Mouse (Mus musculus) embryonic facial prominence, embryonic 13.5 days (tissue): ENCODE data around the gene Rac1. TPM values are rescaled to one million over a fixed set of nuclear protein-coding genes. Genes with fewer than 3 reads are reported as not detected.

Experiments used
- ATAC-seq: fragments of 200-750 bp; cut with Nextera tagmentation; 2 replicates; pipeline ENCODE4 v1.8.0; 2017; ENCODE audit warnings: low read depth; ENCODE audit not compliant: insufficient number of reproducible peaks, insufficient read depth, low FRiP score, low TSS enrichment
- H3K27ac ChIP-seq: fragments of 300-500 bp; sonication (generic); 2 replicates; pipeline ENCODE4 v1.5.1; 2015; ENCODE audit warnings: moderate library complexity, mild to moderate bottlenecking, inconsistent platforms
- H3K27me3 ChIP-seq: fragments of 300-500 bp; sonication (generic); 2 replicates; pipeline ENCODE4 v1.6.1; 2015; ENCODE audit warnings: mild to moderate bottlenecking, inconsistent platforms
- H3K36me3 ChIP-seq: fragments of 300-500 bp; sonication (generic); 2 replicates; pipeline ENCODE4 v1.6.1; 2015; ENCODE audit warnings: mild to moderate bottlenecking, inconsistent platforms
- H3K4me1 ChIP-seq: fragments of 300-500 bp; sonication (generic); 2 replicates; pipeline ENCODE4 v1.6.1; 2015; ENCODE audit warnings: inconsistent platforms
- H3K4me2 ChIP-seq: fragments of 300-500 bp; sonication (generic); 2 replicates; pipeline ENCODE4 v1.6.1; 2015; ENCODE audit warnings: moderate library complexity, mild to moderate bottlenecking, inconsistent platforms
- H3K4me3 ChIP-seq: fragments of 300-500 bp; sonication (generic); 2 replicates; pipeline ENCODE4 v1.5.1; 2015; ENCODE audit warnings: mild to moderate bottlenecking, inconsistent platforms
- H3K9ac ChIP-seq: fragments of 300-500 bp; sonication (generic); 2 replicates; pipeline ENCODE4 v1.6.1; 2015; ENCODE audit warnings: mild to moderate bottlenecking, inconsistent platforms
- H3K9me3 ChIP-seq: fragments of 300-500 bp; sonication (generic); 2 replicates; pipeline ENCODE4 v1.6.1; 2016; ENCODE audit warnings: inconsistent platforms
- WGBS: fragments of 180-500 bp; shearing (Covaris S2); methylation state at CpG from one replicate; pipeline ENCODE4 v1.1.7; 2015; ENCODE audit warnings: mixed read lengths; 5-methylcytosine and 5-hydroxymethylcytosine counted together
- polyA plus RNA-seq: library from polyadenylated mRNA; unstranded; fragments of >200 nt; fragmentation: Nextera tagmentation; extraction: Ambion mirVana; gene quantifications from 2 replicates; pipeline ENCODE4 v1.2.1, GENCODE M21; 2015

The Rac1 gene
- polyA plus RNA-seq, 1 experiment from 2014 or later = 458 TPM

- H3K9ac ChIP-seq = no peak overlapping the region
- ATAC-seq = no peak
- no peak overlapping the region for H3K4me2 ChIP-seq
- peaks cover 50% of the 10 kb centered on the region for H3K36me3 ChIP-seq
- no peaks in the 10 kb centered on the region for H3K4me1 ChIP-seq
- H3K4me3 ChIP-seq = no peak overlapping the region
- WGBS = 87% methylated on average over 4 of the region's 4 CpGs
- H3K27me3 ChIP-seq = no peaks in the 10 kb centered on the region
- no peaks in the 10 kb centered on the region for H3K9me3 ChIP-seq
- no peak overlapping the region for H3K27ac ChIP-seq
Measured at GRCm38 (mm10) chr5:143491736-143492135, 36.1 kb downstream of the Rac1 start.

GRCm38 (mm10) chr5:143489749-143490342 is 38.0 kb downstream of the Rac1 start:
- H3K4me2 ChIP-seq = no peak overlapping the region
- no peaks in the 10 kb centered on the region for H3K27me3 ChIP-seq
- no peak for ATAC-seq
- no peaks in the 10 kb centered on the region for H3K9me3 ChIP-seq
- H3K9ac ChIP-seq = no peak overlapping the region
- H3K27ac ChIP-seq = no peak overlapping the region
- H3K36me3 ChIP-seq = peaks cover 52% of the 10 kb centered on the region
- no peak overlapping the region for H3K4me3 ChIP-seq
- 77% methylated on average over 14 of the region's 14 CpGs for WGBS
- no peaks in the 10 kb centered on the region for H3K4me1 ChIP-seq

- H3K9ac ChIP-seq = no peak overlapping the region
- H3K27me3 ChIP-seq = no peaks in the 10 kb centered on the region
- H3K4me2 ChIP-seq = no peak overlapping the region
- no peaks in the 10 kb centered on the region for H3K4me1 ChIP-seq
- H3K9me3 ChIP-seq = no peaks in the 10 kb centered on the region
- no peak overlapping the region for H3K4me3 ChIP-seq
- no peak overlapping the region for H3K27ac ChIP-seq
- 92% methylated on average over 5 of the region's 5 CpGs for WGBS
- peaks cover 49% of the 10 kb centered on the region for H3K36me3 ChIP-seq
- ATAC-seq = no peak
Measured at GRCm38 (mm10) chr5:143487998-143488397, 39.8 kb downstream of the Rac1 start.

- Histone ChIP-seq H3K9me3 (no peaks in the 10 kb centered on the region), H3K4me3 (no peak overlapping the region), H3K27me3 (no peaks in the 10 kb centered on the region), H3K4me2 (no peak overlapping the region), H3K4me1 (no peaks in the 10 kb centered on the region), H3K36me3 (peaks cover 46% of the 10 kb centered on the region), H3K27ac (no peak overlapping the region), H3K9ac (no peak overlapping the region)
- no peak for ATAC-seq
- WGBS = 90% methylated on average over 10 of the region's 10 CpGs
Measured at GRCm38 (mm10) chr5:143487193-143487592, 40.6 kb downstream of the Rac1 start.

GRCm38 (mm10) chr5:143484955-143485354 is 42.9 kb downstream of the Rac1 start:
- no peaks in the 10 kb centered on the region for H3K4me1 ChIP-seq
- no peak overlapping the region for H3K4me2 ChIP-seq
- no peaks in the 10 kb centered on the region for H3K9me3 ChIP-seq
- 77% methylated on average over 5 of the region's 5 CpGs for WGBS
- no peaks in the 10 kb centered on the region for H3K27me3 ChIP-seq
- ATAC-seq = no peak
- H3K4me3 ChIP-seq = no peak overlapping the region
- H3K27ac ChIP-seq = no peak overlapping the region
- H3K36me3 ChIP-seq = peaks cover 47% of the 10 kb centered on the region
- no peak overlapping the region for H3K9ac ChIP-seq

- Histone ChIP-seq H3K4me2 (no peak overlapping the region), H3K9me3 (no peaks in the 10 kb centered on the region), H3K4me1 (no peaks in the 10 kb centered on the region), H3K27ac (no peak overlapping the region), H3K4me3 (no peak overlapping the region), H3K9ac (no peak overlapping the region), H3K27me3 (no peaks in the 10 kb centered on the region), H3K36me3 (peaks cover 74% of the 10 kb centered on the region)
- ATAC-seq = no peak
- 92% methylated on average over 3 of the region's 3 CpGs for WGBS
Measured at GRCm38 (mm10) chr5:143477901-143478300, 49.9 kb downstream of the Rac1 start.

GRCm38 (mm10) chr5:143476013-143476412 is 51.8 kb downstream of the Rac1 start:
- Histone ChIP-seq H3K4me3 (no peak overlapping the region), H3K4me2 (no peak overlapping the region), H3K36me3 (peaks cover 68% of the 10 kb centered on the region), H3K9ac (no peak overlapping the region), H3K9me3 (no peaks in the 10 kb centered on the region), H3K27ac (no peak overlapping the region), H3K4me1 (no peaks in the 10 kb centered on the region), H3K27me3 (no peaks in the 10 kb centered on the region)
- ATAC-seq = no peak
- 96% methylated on average over 6 of the region's 6 CpGs for WGBS

- Histone ChIP-seq H3K27me3 (no peaks in the 10 kb centered on the region), H3K9me3 (no peaks in the 10 kb centered on the region), H3K4me3 (no peak overlapping the region), H3K9ac (no peak overlapping the region), H3K4me1 (no peaks in the 10 kb centered on the region), H3K36me3 (peaks cover 69% of the 10 kb centered on the region), H3K4me2 (no peak overlapping the region), H3K27ac (no peak overlapping the region)
- ATAC-seq = no peak
- 92% methylated on average over 20 of the region's 20 CpGs for WGBS
Measured at GRCm38 (mm10) chr5:143475153-143475844, 52.5 kb downstream of the Rac1 start.

- Histone ChIP-seq H3K4me2 (no peak overlapping the region), H3K4me3 (no peak overlapping the region), H3K27ac (no peak overlapping the region), H3K27me3 (no peaks in the 10 kb centered on the region), H3K9me3 (no peaks in the 10 kb centered on the region), H3K36me3 (peaks cover 67% of the 10 kb centered on the region), H3K4me1 (no peaks in the 10 kb centered on the region), H3K9ac (no peak overlapping the region)
- 85% methylated on average over 9 of the region's 9 CpGs for WGBS
- ATAC-seq = no peak
Measured at GRCm38 (mm10) chr5:143471953-143472618, 55.8 kb downstream of the Rac1 start.

- no peak overlapping the region for H3K27ac ChIP-seq
- H3K4me2 ChIP-seq = no peak overlapping the region
- ATAC-seq = no peak
- WGBS = 83% methylated on average over 3 of the region's 3 CpGs
- H3K27me3 ChIP-seq = no peaks in the 10 kb centered on the region
- no peak overlapping the region for H3K4me3 ChIP-seq
- no peaks in the 10 kb centered on the region for H3K4me1 ChIP-seq
- no peak overlapping the region for H3K9ac ChIP-seq
- peaks cover 63% of the 10 kb centered on the region for H3K36me3 ChIP-seq
- no peaks in the 10 kb centered on the region for H3K9me3 ChIP-seq
Measured at GRCm38 (mm10) chr5:143471165-143471546, 56.7 kb downstream of the Rac1 start.

GRCm38 (mm10) chr5:143470421-143471164 is 57.2 kb downstream of the Rac1 start:
- H3K27me3 ChIP-seq = 0 out of 2 replicates have a peak, but pooled peaks cover 3% of the 10 kb centered on the region
- H3K4me2 ChIP-seq = no peak overlapping the region
- no peak overlapping the region for H3K4me3 ChIP-seq
- H3K36me3 ChIP-seq = peaks cover 57% of the 10 kb centered on the region
- H3K9me3 ChIP-seq = no peaks in the 10 kb centered on the region
- H3K4me1 ChIP-seq = peaks cover 3% of the 10 kb centered on the region; the same call in 1 of the 2 replicates
- WGBS = 79% methylated on average over 15 of the region's 15 CpGs
- H3K27ac ChIP-seq = 0 out of 2 replicates have a peak overlapping the region, but pooled peaks have one; percentile 18
- H3K9ac ChIP-seq = no peak overlapping the region
- ATAC-seq = no peak
